Mouse (Mus musculus): ENCODE results near the gene Gm10037.
"Not testable (repeated sequence)": the region's sequence is repeated elsewhere in the genome, so short reads cannot be mapped to it uniquely, and the experiment has no call there.

Gene Gm10037

GRCm38 (mm10) chr13:67830911-67831336 is at the start of gene Gm10037:
Gm10037 (plus strand) TSS chr13:67831106.
- DNase-seq = peak; percentile 76 to 81

- DNase-seq = no peak
These were observed 38.9 kb upstream of the Gm10037 start for GRCm38 (mm10) chr13:67791921-67792455.

GRCm38 (mm10) chr13:67798618-67799017 is 32.3 kb upstream of the Gm10037 start:
- no peak for DNase-seq

- DNase-seq = not testable (repeated sequence)
These were observed 31.8 kb upstream of the Gm10037 start for GRCm38 (mm10) chr13:67799151-67799550.

GRCm38 (mm10) chr13:67811651-67812210 is 19.2 kb upstream of the Gm10037 start:
- no peak for DNase-seq

GRCm38 (mm10) chr13:67812961-67813709 is 17.8 kb upstream of the Gm10037 start:
- DNase-seq = peak in 1 of 2 experiments; percentile 4

- DNase-seq = peak; percentile 83
These were observed 16.9 kb upstream of the Gm10037 start, which contains the start of gene Zfp273 for GRCm38 (mm10) chr13:67813710-67814660. Zfp273 (plus strand) TSS chr13:67813740.

- no peak for DNase-seq
These were observed 12.3 kb upstream of the Gm10037 start for GRCm38 (mm10) chr13:67818636-67819035.

- not testable (repeated sequence) for DNase-seq
These were observed 2.2 kb downstream of the Gm10037 start for GRCm38 (mm10) chr13:67833137-67833536.

GRCm38 (mm10) chr13:67843775-67844118 is 12.8 kb downstream of the Gm10037 start:
- no peak for DNase-seq

- DNase-seq = peak; percentile 75 to 85
These were observed 13.4 kb downstream of the Gm10037 start for GRCm38 (mm10) chr13:67844119-67844852.

- peak in 1 of 2 experiments; percentile 19 for DNase-seq
These were observed 13.9 kb downstream of the Gm10037 start for GRCm38 (mm10) chr13:67844853-67845194.

- no peak for DNase-seq
These were observed 19.5 kb downstream of the Gm10037 start for GRCm38 (mm10) chr13:67850361-67850760.

- no peak for DNase-seq
These were observed 22.2 kb downstream of the Gm10037 start for GRCm38 (mm10) chr13:67853130-67853529.

- no peak for DNase-seq
These were observed 23.1 kb downstream of the Gm10037 start for GRCm38 (mm10) chr13:67853983-67854382.

GRCm38 (mm10) chr13:67857317-67857716 is 26.4 kb downstream of the Gm10037 start:
- DNase-seq = no peak

- no peak for DNase-seq
These were observed 31.6 kb downstream of the Gm10037 start for GRCm38 (mm10) chr13:67862508-67862907.

GRCm38 (mm10) chr13:67863026-67863425 is 32.1 kb downstream of the Gm10037 start, which contains the start of gene BC048507:
BC048507 (plus strand) TSS chr13:67863326.
- DNase-seq = no peak

- no peak for DNase-seq
These were observed 34.0 kb downstream of the Gm10037 start for GRCm38 (mm10) chr13:67864764-67865350.

GRCm38 (mm10) chr13:67867899-67868298 is 37.0 kb downstream of the Gm10037 start:
- peak; percentile 4 to 6 for DNase-seq

GRCm38 (mm10) chr13:67876049-67876698 is 45.3 kb downstream of the Gm10037 start:
- not testable (repeated sequence) for DNase-seq

Data from cerebellum, postnatal 10 days (tissue).